Mouse (Mus musculus): ENCODE measurements around the gene Ppp1r36. TPM values are rescaled to one million over a fixed set of nuclear protein-coding genes. Genes with fewer than 3 reads are reported as not detected.

Ppp1r36 gene
- polyA plus RNA-seq, 1 experiment, result 80.4 TPM

- Histone ChIP-seq H3K27ac (ENCODE audit: control insufficient read depth, insufficient read depth, low read depth, low read length) (no peak overlapping the region), H3K27me3 (ENCODE audit: control insufficient read depth, insufficient read depth, low read length) (no peaks in the 10 kb centered on the region), H3K4me3 (ENCODE audit: control insufficient read depth, low read depth, low read length) (no peak overlapping the region), H3K36me3 (ENCODE audit: control insufficient read depth, insufficient read depth, low read length) (peaks cover 4% of the 10 kb centered on the region), H3K4me1 (ENCODE audit: control insufficient read depth, insufficient read depth, low read length) (no peaks in the 10 kb centered on the region; the same call in 1 of the 2 replicates)
- TF ChIP-seq CTCF (IDR thresholded peaks at IDR 0.05; ENCODE audit: control insufficient read depth, insufficient read depth, insufficient replicate concordance, low read depth, low read length) (no peak), POLR2A (IDR thresholded peaks at IDR 0.05; ENCODE audit: control insufficient read depth, low read depth, low read length) (no peak)
Observed at GRCm38 (mm10) chr12:76397281-76397680, 20.1 kb upstream of the Ppp1r36 start.

GRCm38 (mm10) chr12:76401674-76402073 is 15.7 kb upstream of the Ppp1r36 start:
- Histone ChIP-seq H3K4me3 (ENCODE audit: control insufficient read depth, low read depth, low read length) (no peak overlapping the region), H3K4me1 (ENCODE audit: control insufficient read depth, insufficient read depth, low read length) (peaks cover 5% of the 10 kb centered on the region), H3K27ac (ENCODE audit: control insufficient read depth, insufficient read depth, low read depth, low read length) (no peak overlapping the region), H3K27me3 (ENCODE audit: control insufficient read depth, insufficient read depth, low read length) (no peaks in the 10 kb centered on the region), H3K36me3 (ENCODE audit: control insufficient read depth, insufficient read depth, low read length) (peaks cover 6% of the 10 kb centered on the region)
- TF ChIP-seq CTCF (IDR thresholded peaks at IDR 0.05; ENCODE audit: control insufficient read depth, insufficient read depth, insufficient replicate concordance, low read depth, low read length) (peak; percentile 13; the same call in 1 of the 2 replicates), POLR2A (IDR thresholded peaks at IDR 0.05; ENCODE audit: control insufficient read depth, low read depth, low read length) (no peak)

- H3K4me3 ChIP-seq (ENCODE audit: control insufficient read depth, low read depth, low read length), result peak overlapping the region; percentile 94
- H3K4me1 ChIP-seq (ENCODE audit: control insufficient read depth, insufficient read depth, low read length), result peaks cover 5% of the 10 kb centered on the region
- H3K27ac ChIP-seq (ENCODE audit: control insufficient read depth, insufficient read depth, low read depth, low read length), result peak overlapping the region; percentile 98
- no peaks in the 10 kb centered on the region for H3K27me3 ChIP-seq (ENCODE audit: control insufficient read depth, insufficient read depth, low read length)
- TF ChIP-seq POLR2A (IDR thresholded peaks at IDR 0.05; ENCODE audit: control insufficient read depth, low read depth, low read length), result no peak
- no peak for TF ChIP-seq CTCF (IDR thresholded peaks at IDR 0.05; ENCODE audit: control insufficient read depth, insufficient read depth, insufficient replicate concordance, low read depth, low read length)
- peaks cover 6% of the 10 kb centered on the region for H3K36me3 ChIP-seq (ENCODE audit: control insufficient read depth, insufficient read depth, low read length)
Observed at GRCm38 (mm10) chr12:76402991-76403885, 14.1 kb upstream of the Ppp1r36 start.

GRCm38 (mm10) chr12:76403886-76404537 is 13.3 kb upstream of the Ppp1r36 start, which contains the start of gene Hspa2:
Hspa2 (plus strand) TSS chr12:76404176.
- Histone ChIP-seq H3K4me1 (ENCODE audit: control insufficient read depth, insufficient read depth, low read length) (peaks cover 5% of the 10 kb centered on the region), H3K36me3 (ENCODE audit: control insufficient read depth, insufficient read depth, low read length) (peaks cover 6% of the 10 kb centered on the region), H3K27me3 (ENCODE audit: control insufficient read depth, insufficient read depth, low read length) (no peaks in the 10 kb centered on the region), H3K27ac (ENCODE audit: control insufficient read depth, insufficient read depth, low read depth, low read length) (peak within 1 kb of the TSS; percentile 98), H3K4me3 (ENCODE audit: control insufficient read depth, low read depth, low read length) (peak within 1 kb of the TSS; percentile 94)
- TF ChIP-seq CTCF (IDR thresholded peaks at IDR 0.05; ENCODE audit: control insufficient read depth, insufficient read depth, insufficient replicate concordance, low read depth, low read length), result no peak
- peak; percentile 94 for TF ChIP-seq POLR2A (IDR thresholded peaks at IDR 0.05; ENCODE audit: control insufficient read depth, low read depth, low read length)

GRCm38 (mm10) chr12:76404836-76405182 is 12.5 kb upstream of the Ppp1r36 start:
- peaks cover 5% of the 10 kb centered on the region for H3K4me1 ChIP-seq (ENCODE audit: control insufficient read depth, insufficient read depth, low read length)
- H3K27me3 ChIP-seq (ENCODE audit: control insufficient read depth, insufficient read depth, low read length), result no peaks in the 10 kb centered on the region
- TF ChIP-seq CTCF (IDR thresholded peaks at IDR 0.05; ENCODE audit: control insufficient read depth, insufficient read depth, insufficient replicate concordance, low read depth, low read length), result no peak
- no peak for TF ChIP-seq POLR2A (IDR thresholded peaks at IDR 0.05; ENCODE audit: control insufficient read depth, low read depth, low read length)
- peak overlapping the region; percentile 94 for H3K4me3 ChIP-seq (ENCODE audit: control insufficient read depth, low read depth, low read length)
- peak overlapping the region; percentile 98 for H3K27ac ChIP-seq (ENCODE audit: control insufficient read depth, insufficient read depth, low read depth, low read length)
- peaks cover 4% of the 10 kb centered on the region for H3K36me3 ChIP-seq (ENCODE audit: control insufficient read depth, insufficient read depth, low read length)

- H3K4me3 ChIP-seq (ENCODE audit: control insufficient read depth, low read depth, low read length), result peak overlapping the region; percentile 94
- H3K27ac ChIP-seq (ENCODE audit: control insufficient read depth, insufficient read depth, low read depth, low read length), result peak overlapping the region; percentile 98
- peak; percentile 51; the same call in 1 of the 2 replicates for TF ChIP-seq POLR2A (IDR thresholded peaks at IDR 0.05; ENCODE audit: control insufficient read depth, low read depth, low read length)
- peak; percentile 8; the same call in 1 of the 2 replicates for TF ChIP-seq CTCF (IDR thresholded peaks at IDR 0.05; ENCODE audit: control insufficient read depth, insufficient read depth, insufficient replicate concordance, low read depth, low read length)
- no peaks in the 10 kb centered on the region for H3K27me3 ChIP-seq (ENCODE audit: control insufficient read depth, insufficient read depth, low read length)
- peaks cover 5% of the 10 kb centered on the region for H3K4me1 ChIP-seq (ENCODE audit: control insufficient read depth, insufficient read depth, low read length)
- peaks cover 3% of the 10 kb centered on the region for H3K36me3 ChIP-seq (ENCODE audit: control insufficient read depth, insufficient read depth, low read length)
Observed at GRCm38 (mm10) chr12:76405183-76405970, 12.0 kb upstream of the Ppp1r36 start.
